ENCODE assay signal across 14 mouse cellular contexts in the genomic region with DNA sequence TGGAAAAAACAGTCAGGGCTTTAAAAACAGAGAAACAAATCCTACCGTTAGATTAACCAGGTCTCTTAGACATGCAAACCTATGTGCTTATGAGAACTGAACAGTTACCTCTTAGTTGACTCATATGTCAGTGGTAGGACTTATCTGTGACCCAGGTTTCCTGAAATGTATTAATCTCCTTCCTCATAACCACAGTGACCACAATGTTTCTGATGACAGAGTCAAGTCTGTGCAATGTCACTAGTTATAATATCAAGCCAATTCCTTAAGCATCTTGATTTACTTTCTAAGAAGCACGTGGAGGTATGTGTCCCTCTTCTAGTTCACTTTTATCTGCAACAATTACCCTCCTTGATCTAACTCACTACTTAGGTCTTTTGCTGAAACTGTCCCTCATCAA.
"Had no signal": no experiment of that assay in that cellular context is flagged by ENCODE, and none has a peak within 500 bp of the region (broad histone marks: within the 10 kb centered on the region; RNA-seq: fewer than 3 reads in every experiment).

No protein-coding gene starts in this region.

- H3K4me2 ChIP-seq: limb, embryonic 12.5 days; midbrain, embryonic 12.5 days; neural tube, embryonic 13.5 days had no signal

- H3K9ac ChIP-seq: limb, embryonic 12.5 days; midbrain, embryonic 12.5 days; neural tube, embryonic 13.5 days had no signal

- H3K4me1 ChIP-seq: limb, embryonic 12.5 days had no signal

- ATAC-seq: intestine, postnatal 0 days; lung, postnatal 0 days had no signal

- H3K9me3 ChIP-seq: limb, embryonic 12.5 days; megakaryocyte, embryonic 14.5 days; midbrain, embryonic 12.5 days; neural tube, embryonic 13.5 days had no signal

- H3K4me3 ChIP-seq: limb, embryonic 12.5 days; midbrain, embryonic 12.5 days; neural tube, embryonic 13.5 days had no signal

- H3K36me3 ChIP-seq: limb, embryonic 12.5 days; midbrain, embryonic 12.5 days; neural tube, embryonic 13.5 days had no signal

- H3K27ac ChIP-seq: kidney, postnatal 0 days; limb, embryonic 12.5 days; midbrain, embryonic 12.5 days; neural tube, embryonic 13.5 days had no signal

- H3K27me3 ChIP-seq: limb, embryonic 12.5 days; midbrain, embryonic 12.5 days; neural tube, embryonic 13.5 days had no signal

- DNase-seq: kidney, adult 8-10 months; kidney, postnatal 36 days; lung, adult 2 months; lung, postnatal 36 days; right cerebral cortex, postnatal 14 days; thymus, adult 18-20 months; thymus, postnatal 14 days had no signal
